Mouse (Mus musculus) heart, embryonic 12.5 days (tissue): ENCODE results near the gene Smyd2. TPM values are rescaled to one million over a fixed set of nuclear protein-coding genes. Genes with fewer than 3 reads are reported as not detected.
A peak's percentile ranks its signal among the peaks of the same experiment; 100 is the strongest.

Experiments
- ATAC-seq: fragments of 200-750 bp; cut with Nextera tagmentation; 2 replicates; pipeline ENCODE4 v1.8.0; 2017; ENCODE audit warnings: moderate TSS enrichment, moderate library complexity; ENCODE audit not compliant: insufficient number of reproducible peaks, low FRiP score
- H3K27ac ChIP-seq: fragments of 300-500 bp; sonication (generic); 2 replicates; pipeline ENCODE4 v1.5.1; 2016; ENCODE audit warnings: mild to moderate bottlenecking, moderate library complexity; ENCODE audit not compliant: poor library complexity, severe bottlenecking
- H3K27me3 ChIP-seq: fragments of 300-500 bp; sonication (generic); replicated peaks from 2 replicates; pipeline ENCODE4 v1.6.1; 2016; ENCODE audit warnings: mild to moderate bottlenecking, moderate library complexity
- H3K36me3 ChIP-seq: fragments of 300-500 bp; sonication (generic); 2 replicates; pipeline ENCODE4 v1.6.1; 2016; ENCODE audit warnings: mild to moderate bottlenecking, moderate library complexity
- H3K4me1 ChIP-seq: fragments of 300-500 bp; sonication (generic); replicated peaks from 2 replicates; pipeline ENCODE4 v1.6.1; 2016; ENCODE audit warnings: mild to moderate bottlenecking
- H3K4me2 ChIP-seq: fragments of 300-500 bp; sonication (generic); 2 replicates; pipeline ENCODE4 v1.6.1; 2016; ENCODE audit warnings: mild to moderate bottlenecking, moderate library complexity
- H3K4me3 ChIP-seq: fragments of 300-500 bp; sonication (generic); 2 replicates; pipeline ENCODE4 v1.5.1; 2016; ENCODE audit warnings: mild to moderate bottlenecking
- H3K9ac ChIP-seq: fragments of 300-500 bp; sonication (generic); 2 replicates; pipeline ENCODE4 v1.6.1; 2016; ENCODE audit warnings: mild to moderate bottlenecking, moderate library complexity
- H3K9me3 ChIP-seq: fragments of 300-500 bp; sonication (generic); replicated peaks from 2 replicates; pipeline ENCODE4 v1.6.1; 2016; ENCODE audit warnings: mild to moderate bottlenecking, moderate library complexity
- WGBS: fragments of 180-500 bp; shearing (Covaris S2); methylation state at CpG from one replicate; pipeline ENCODE4 v1.1.7; 2016; 5-methylcytosine and 5-hydroxymethylcytosine counted together
- polyA plus RNA-seq: library from polyadenylated mRNA; unstranded; fragments of >200 nt; fragmentation: Nextera tagmentation; extraction: Ambion mirVana; gene quantifications from 2 replicates; pipeline ENCODE4 v1.2.1, GENCODE M21; 2016

Gene Smyd2
- polyA plus RNA-seq, 1 experiment from 2014 or later: 177 TPM

DNA sequence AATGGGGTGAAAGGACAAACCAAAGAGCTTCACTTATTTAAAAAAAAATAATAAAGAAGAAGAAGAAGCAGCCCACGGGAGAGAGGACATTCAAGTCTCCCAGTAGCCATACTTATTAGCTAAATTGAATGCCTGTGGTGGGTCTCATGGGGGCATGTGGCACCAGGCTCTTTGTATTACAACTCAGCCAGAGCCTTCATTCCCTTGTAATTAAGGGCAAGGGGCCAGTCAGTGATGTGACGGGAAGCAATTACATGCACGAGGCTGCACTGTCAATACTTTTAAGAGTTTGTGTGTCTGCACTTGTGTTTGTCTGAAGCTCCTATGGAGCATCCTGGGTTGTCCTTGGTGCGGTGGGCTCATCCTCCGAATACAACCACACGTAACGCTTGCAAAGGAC lies 10.8 kb upstream of the Smyd2 start:
- no peak overlapping the region for H3K4me2 ChIP-seq
- H3K27me3 ChIP-seq: no peaks in the 10 kb centered on the region
- 76% methylated on average over 7 of the region's 7 CpGs for WGBS
- H3K36me3 ChIP-seq: no peaks in the 10 kb centered on the region
- no peaks in the 10 kb centered on the region for H3K9me3 ChIP-seq
- H3K9ac ChIP-seq: no peak overlapping the region
- peaks cover 13% of the 10 kb centered on the region for H3K4me1 ChIP-seq
- H3K27ac ChIP-seq: no peak overlapping the region
- ATAC-seq: no peak
- H3K4me3 ChIP-seq: no peak overlapping the region

GRCm38 (mm10) chr1:189932190-189932589 lies 10.0 kb upstream of the Smyd2 start:
- no peak overlapping the region for H3K4me3 ChIP-seq
- no peaks in the 10 kb centered on the region for H3K36me3 ChIP-seq
- 84% methylated on average over 12 of the region's 12 CpGs for WGBS
- no peaks in the 10 kb centered on the region for H3K27me3 ChIP-seq
- H3K4me1 ChIP-seq: peaks cover 16% of the 10 kb centered on the region
- no peak overlapping the region for H3K9ac ChIP-seq
- H3K27ac ChIP-seq: no peak overlapping the region
- no peak for ATAC-seq
- no peaks in the 10 kb centered on the region for H3K9me3 ChIP-seq
- H3K4me2 ChIP-seq: no peak overlapping the region

- Histone ChIP-seq H3K4me3 (no peak overlapping the region), H3K27me3 (no peaks in the 10 kb centered on the region), H3K36me3 (no peaks in the 10 kb centered on the region), H3K9ac (no peak overlapping the region), H3K27ac (no peak overlapping the region), H3K9me3 (no peaks in the 10 kb centered on the region), H3K4me1 (peaks cover 35% of the 10 kb centered on the region), H3K4me2 (no peak overlapping the region)
- ATAC-seq: no peak
- 49% methylated on average over 4 of the region's 4 CpGs for WGBS
These were observed 7.7 kb upstream of the Smyd2 start for GRCm38 (mm10) chr1:189929896-189930295.

- no peak for ATAC-seq
- WGBS: 6% methylated on average over 6 of the region's 6 CpGs
- Histone ChIP-seq H3K9me3 (no peaks in the 10 kb centered on the region), H3K36me3 (no peaks in the 10 kb centered on the region), H3K27me3 (no peaks in the 10 kb centered on the region), H3K4me3 (no peak overlapping the region), H3K4me1 (peaks cover 42% of the 10 kb centered on the region), H3K27ac (no peak overlapping the region), H3K9ac (no peak overlapping the region), H3K4me2 (no peak overlapping the region)
These were observed 5.5 kb upstream of the Smyd2 start for GRCm38 (mm10) chr1:189927644-189928043.

- WGBS: 33% methylated on average over 8 of the region's 8 CpGs
- Histone ChIP-seq H3K27me3 (no peaks in the 10 kb centered on the region), H3K27ac (peak overlapping the region; percentile 42; the same call in 1 of the 2 replicates), H3K4me2 (no peak overlapping the region), H3K4me1 (peaks cover 47% of the 10 kb centered on the region), H3K9me3 (no peaks in the 10 kb centered on the region), H3K4me3 (no peak overlapping the region), H3K9ac (no peak overlapping the region), H3K36me3 (no peaks in the 10 kb centered on the region)
- ATAC-seq: no peak
These were observed 4.1 kb upstream of the Smyd2 start for GRCm38 (mm10) chr1:189926279-189926678.

- ATAC-seq: peak; percentile 52; the same call in 1 of the 2 replicates
- H3K36me3 ChIP-seq: no peaks in the 10 kb centered on the region
- H3K9ac ChIP-seq: peak overlapping the region; percentile 54
- H3K4me3 ChIP-seq: no peak overlapping the region
- peaks cover 65% of the 10 kb centered on the region for H3K4me1 ChIP-seq
- H3K27me3 ChIP-seq: no peaks in the 10 kb centered on the region
- no peaks in the 10 kb centered on the region for H3K9me3 ChIP-seq
- WGBS: 33% methylated on average over 22 of the region's 22 CpGs
- H3K4me2 ChIP-seq: peak overlapping the region; percentile 40
- H3K27ac ChIP-seq: peak overlapping the region; percentile 95
These were observed 1.9 kb upstream of the Smyd2 start for GRCm38 (mm10) chr1:189923871-189924568.

- Histone ChIP-seq H3K27me3 (no peaks in the 10 kb centered on the region), H3K4me2 (no peak overlapping the region), H3K4me3 (no peak overlapping the region), H3K36me3 (no peaks in the 10 kb centered on the region), H3K27ac (peak overlapping the region; percentile 95), H3K4me1 (peaks cover 74% of the 10 kb centered on the region), H3K9me3 (no peaks in the 10 kb centered on the region), H3K9ac (no peak overlapping the region)
- 87% methylated on average over 4 of the region's 4 CpGs for whole genome bisulfite sequencing
- ATAC-seq: no peak
These were observed 994 bp upstream of the Smyd2 start for GRCm38 (mm10) chr1:189923157-189923556.

DNA sequence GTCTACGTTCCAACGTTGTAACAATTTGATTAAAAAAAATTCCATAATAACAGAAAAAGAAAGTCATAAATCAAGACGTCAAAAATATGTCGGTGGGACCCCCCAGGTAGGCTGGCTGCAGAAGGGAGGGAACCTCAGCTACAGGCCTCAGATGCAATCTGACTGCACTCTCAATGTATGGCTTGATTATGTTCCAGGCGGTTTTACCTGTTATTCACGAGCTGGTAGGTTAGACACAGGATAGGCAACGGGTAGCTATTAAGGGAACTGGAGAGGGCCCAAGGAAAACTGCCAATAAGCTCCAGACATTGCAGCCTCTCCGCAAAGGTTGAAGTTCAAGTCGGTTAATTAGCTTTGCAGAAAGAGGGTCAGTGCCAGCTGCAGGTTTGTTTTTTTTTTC lies 558 bp upstream of the Smyd2 start:
- peaks cover 73% of the 10 kb centered on the region for H3K4me1 ChIP-seq
- no peaks in the 10 kb centered on the region for H3K27me3 ChIP-seq
- no peaks in the 10 kb centered on the region for H3K9me3 ChIP-seq
- no peaks in the 10 kb centered on the region for H3K36me3 ChIP-seq
- H3K4me2 ChIP-seq: peak overlapping the region; percentile 86
- no peak for ATAC-seq
- peak overlapping the region; percentile 95 for H3K27ac ChIP-seq
- peak overlapping the region; percentile 98 for H3K9ac ChIP-seq
- WGBS: 29% methylated on average over 9 of the region's 9 CpGs
- H3K4me3 ChIP-seq: peak overlapping the region; percentile 88

GRCm38 (mm10) chr1:189921568-189921817 lies 670 bp downstream of the Smyd2 start:
- Histone ChIP-seq H3K4me1 (peaks cover 79% of the 10 kb centered on the region), H3K36me3 (no peaks in the 10 kb centered on the region), H3K9me3 (no peaks in the 10 kb centered on the region), H3K9ac (peak overlapping the region; percentile 98), H3K27me3 (no peaks in the 10 kb centered on the region), H3K4me2 (peak overlapping the region; percentile 86), H3K27ac (peak overlapping the region; percentile 95), H3K4me3 (peak overlapping the region; percentile 88)
- 2% methylated on average over 4 of the region's 4 CpGs for WGBS
- no peak for ATAC-seq

DNA sequence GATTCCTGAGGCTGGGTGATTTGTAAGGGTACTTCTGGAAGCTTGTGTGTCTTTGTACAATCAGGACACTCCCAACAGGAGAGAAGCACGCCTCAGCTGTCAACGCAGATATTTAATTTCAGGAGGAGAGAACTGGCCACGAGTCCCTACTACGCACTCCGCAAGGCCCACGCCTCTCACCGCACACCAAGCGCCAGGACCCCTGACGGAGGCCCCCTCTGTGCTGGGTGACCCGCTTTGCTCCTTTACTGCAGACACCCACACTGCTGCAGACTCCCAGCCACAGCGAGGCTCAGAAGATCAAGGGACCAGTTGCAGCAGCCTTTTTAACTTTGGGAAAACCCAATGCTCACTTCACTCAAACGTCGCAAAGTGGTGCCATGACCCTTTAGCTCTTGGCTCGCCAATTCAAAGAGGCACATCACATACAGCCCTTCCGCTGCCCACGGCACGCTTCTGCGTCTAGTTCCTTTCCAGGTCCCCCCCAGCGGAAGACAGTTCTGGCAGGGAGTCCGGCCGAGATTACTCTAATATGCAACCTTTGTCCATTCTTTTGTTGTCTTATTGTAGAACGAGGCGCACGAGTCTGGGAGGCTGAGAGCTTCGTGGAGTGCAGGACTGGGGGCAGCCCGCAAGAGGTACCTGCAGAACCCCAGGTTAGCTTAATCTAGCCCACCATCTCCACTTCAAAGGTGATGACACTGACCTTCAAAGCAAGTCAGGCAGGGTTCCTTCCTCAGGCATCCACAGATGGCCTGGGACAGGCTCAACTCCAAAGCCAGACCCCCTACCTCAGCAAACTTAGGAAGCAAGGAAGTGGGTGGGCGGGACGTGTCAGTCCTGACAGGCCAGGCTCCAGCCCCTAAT lies 1.2 kb downstream of the Smyd2 start:
- WGBS: 25% methylated on average over 28 of the region's 28 CpGs
- peaks cover 79% of the 10 kb centered on the region for H3K4me1 ChIP-seq

DNA sequence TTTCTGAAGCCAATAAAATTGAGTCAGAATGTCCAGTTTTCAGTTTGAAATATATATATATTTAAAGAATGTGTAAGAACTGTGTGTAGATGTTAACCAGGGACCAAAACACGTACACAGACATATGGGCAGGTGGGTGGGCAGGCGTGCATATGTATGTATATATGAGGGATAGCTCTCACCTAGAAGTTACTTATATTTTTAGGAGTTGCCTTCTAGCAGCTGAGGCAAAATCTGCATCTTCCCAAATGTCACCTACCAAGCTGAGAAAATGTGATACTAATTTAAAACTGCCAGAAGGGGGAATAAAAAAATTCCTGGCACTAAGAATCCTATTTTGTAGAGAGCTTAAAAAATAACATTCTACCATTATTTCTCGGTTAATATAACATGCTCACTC lies 2.4 kb downstream of the Smyd2 start:
- no peak overlapping the region for H3K4me2 ChIP-seq

More for the DNA sequence above, 1.2 kb downstream of the Smyd2 start:
- H3K27ac ChIP-seq: peak overlapping the region; percentile 95
- H3K4me2 ChIP-seq: peak overlapping the region; percentile 86
- no peaks in the 10 kb centered on the region for H3K27me3 ChIP-seq
- no peaks in the 10 kb centered on the region for H3K9me3 ChIP-seq
- H3K36me3 ChIP-seq: no peaks in the 10 kb centered on the region
- H3K4me3 ChIP-seq: peak overlapping the region; percentile 88
- H3K9ac ChIP-seq: peak overlapping the region; percentile 98
- no peak for ATAC-seq

More for the DNA sequence above, 2.4 kb downstream of the Smyd2 start:
- H3K4me3 ChIP-seq: no peak overlapping the region
- peaks cover 73% of the 10 kb centered on the region for H3K4me1 ChIP-seq
- WGBS: 82% methylated on average over 3 of the region's 3 CpGs
- ATAC-seq: no peak
- no peak overlapping the region for H3K27ac ChIP-seq
- no peaks in the 10 kb centered on the region for H3K27me3 ChIP-seq
- no peaks in the 10 kb centered on the region for H3K9me3 ChIP-seq
- no peak overlapping the region for H3K9ac ChIP-seq
- no peaks in the 10 kb centered on the region for H3K36me3 ChIP-seq
